Mouse (Mus musculus) left cerebral cortex, adult 9 months (tissue): ENCODE data around the gene Fgf8.

ENCODE experiments used
- DNase-seq, 2 experiments: peaks; one replicate each; pipeline ENCODE4 v3.0.0; 2022; ENCODE audit warnings: low spot score in 2 of 2

Fgf8 gene

GRCm38 (mm10) chr19:45748691-45749242 is 6.1 kb upstream of the Fgf8 start:
- no peak for DNase-seq

GRCm38 (mm10) chr19:45748206-45748605 is 5.5 kb upstream of the Fgf8 start:
- no peak for DNase-seq

- DNase-seq = peak; percentile 31 to 92
These were observed 4.5 kb upstream of the Fgf8 start for GRCm38 (mm10) chr19:45747028-45747867.

GRCm38 (mm10) chr19:45746153-45747020 is 3.7 kb upstream of the Fgf8 start:
- peak in 1 of 2 experiments; percentile 72 for DNase-seq

- no peak for DNase-seq
These were observed 2.8 kb upstream of the Fgf8 start for GRCm38 (mm10) chr19:45745344-45746152.

GRCm38 (mm10) chr19:45743619-45744018 is 904 bp upstream of the Fgf8 start:
- no peak for DNase-seq

- DNase-seq = no peak
These were observed 365 bp upstream of the Fgf8 start for GRCm38 (mm10) chr19:45742984-45743575.

- no peak for DNase-seq
These were observed 1.1 kb downstream of the Fgf8 start for GRCm38 (mm10) chr19:45741431-45742217.

- no peak for DNase-seq
These were observed 1.9 kb downstream of the Fgf8 start for GRCm38 (mm10) chr19:45740817-45741216.

GRCm38 (mm10) chr19:45740233-45740632 is 2.5 kb downstream of the Fgf8 start:
- DNase-seq = no peak

GRCm38 (mm10) chr19:45738521-45738920 is 4.2 kb downstream of the Fgf8 start:
- DNase-seq = no peak

- DNase-seq = no peak
These were observed 4.8 kb downstream of the Fgf8 start for GRCm38 (mm10) chr19:45737846-45738484.

- DNase-seq = no peak
These were observed 5.4 kb downstream of the Fgf8 start for GRCm38 (mm10) chr19:45737208-45737845.

- peak in 1 of 2 experiments; percentile 13 for DNase-seq
These were observed 5.9 kb downstream of the Fgf8 start for GRCm38 (mm10) chr19:45736855-45737207.

- no peak for DNase-seq
These were observed 6.5 kb downstream of the Fgf8 start for GRCm38 (mm10) chr19:45736241-45736640.

GRCm38 (mm10) chr19:45734762-45735161 is 8.0 kb downstream of the Fgf8 start:
- DNase-seq = no peak

- no peak for DNase-seq
These were observed 8.5 kb downstream of the Fgf8 start for GRCm38 (mm10) chr19:45734191-45734590.

GRCm38 (mm10) chr19:45733564-45733963 is 9.2 kb downstream of the Fgf8 start:
- DNase-seq = no peak

- no peak for DNase-seq
These were observed 11.1 kb downstream of the Fgf8 start for GRCm38 (mm10) chr19:45731658-45732057.
